Mouse (Mus musculus): ENCODE results near the gene Gm12216. TPM values are rescaled to one million over a fixed set of nuclear protein-coding genes. Genes with fewer than 3 reads are reported as not detected.

Gene Gm12216
- polyA plus RNA-seq, 1 experiment, result 1.6 TPM

GRCm38 (mm10) chr11:53755011-53755595 is 104.0 kb downstream of the Gm12216 start:
- no peak overlapping the region for H3ac ChIP-seq (ENCODE audit: control insufficient read depth, insufficient read length)
- no peaks in the 10 kb centered on the region for H3K27me3 ChIP-seq (ENCODE audit: control insufficient read depth, insufficient read depth, insufficient read length)
- H3K4me2 ChIP-seq (ENCODE audit: low read depth), result no peak overlapping the region
- no peaks in the 10 kb centered on the region for H3K79me2 ChIP-seq (ENCODE audit: control insufficient read depth, insufficient read depth)
- no peak overlapping the region for H3K4me3 ChIP-seq
- TF ChIP-seq SRF (IDR thresholded peaks at IDR 0.05; ENCODE audit: control insufficient read depth, insufficient read length, low read depth), result no peak
- TF ChIP-seq E2F4 (IDR thresholded peaks at IDR 0.05; ENCODE audit: insufficient read depth), result no peak
- TF ChIP-seq REST (IDR thresholded peaks at IDR 0.05; ENCODE audit: insufficient read depth, insufficient read length), result no peak
- TF ChIP-seq TCF3 (IDR thresholded peaks at IDR 0.05; ENCODE audit: insufficient read length, low read depth), result no peak
- TF ChIP-seq TCF12 (IDR thresholded peaks at IDR 0.05; ENCODE audit: insufficient read depth, poor library complexity, severe bottlenecking), result no peak
- no peak for TF ChIP-seq MYOD1 (IDR thresholded peaks at IDR 0.05; ENCODE audit: control insufficient read depth in 1 of 3, insufficient read length in 2 of 3, low read depth in 2 of 3)
- no peak for TF ChIP-seq MYOG (IDR thresholded peaks at IDR 0.05; ENCODE audit: control insufficient read depth in 1 of 3, insufficient read depth in 1 of 3, insufficient read length in 2 of 3, low read depth in 2 of 3)
- TF ChIP-seq CEBPB (IDR thresholded peaks at IDR 0.05; ENCODE audit: insufficient read depth, poor library complexity, severe bottlenecking), result no peak
- no peak for TF ChIP-seq POLR2AphosphoS2 (IDR thresholded peaks at IDR 0.05; ENCODE audit: insufficient read length, low read depth)
- no peak for TF ChIP-seq MAX (IDR thresholded peaks at IDR 0.05; ENCODE audit: low read depth)
- no peak for TF ChIP-seq POLR2A (IDR thresholded peaks at IDR 0.05; ENCODE audit: insufficient read length, low read depth)
- no peak for TF ChIP-seq USF1 (IDR thresholded peaks at IDR 0.05; ENCODE audit: low read depth)
- H3K36me3 ChIP-seq (ENCODE audit: control insufficient read depth, insufficient read depth), result no peaks in the 10 kb centered on the region

DNA sequence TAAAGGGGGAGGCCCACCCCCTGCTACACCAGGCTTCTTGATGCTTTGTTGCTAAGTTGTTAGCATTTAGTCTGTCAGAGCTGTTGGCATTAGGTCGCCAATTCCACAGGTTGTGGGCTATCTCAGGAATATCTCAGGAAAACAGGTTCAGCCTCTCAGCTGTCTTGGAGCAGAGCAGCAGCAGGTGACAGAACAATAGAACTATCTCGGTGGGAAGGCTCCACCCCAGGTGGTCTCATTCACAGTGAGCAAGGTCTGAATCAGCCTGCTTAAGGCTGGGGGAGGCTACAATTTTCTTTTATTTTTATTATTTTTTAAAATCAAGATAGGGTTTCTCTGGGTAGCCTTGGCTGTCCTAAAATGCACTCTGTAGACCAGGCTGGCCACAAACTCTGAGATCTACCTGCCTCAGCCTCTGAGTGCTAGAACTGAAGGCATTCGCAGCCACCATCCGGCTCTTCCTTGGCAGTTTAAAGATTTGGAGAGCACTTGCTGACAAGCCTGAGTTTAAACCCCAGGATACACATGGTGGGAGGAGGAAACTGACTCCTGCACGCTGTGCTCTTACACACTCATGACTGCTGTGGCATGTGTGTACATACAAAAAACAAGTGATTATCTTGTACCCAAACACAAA is 109.2 kb downstream of the Gm12216 start:
- Histone ChIP-seq H3K4me3 (no peak overlapping the region), H3K79me2 (ENCODE audit: control insufficient read depth, insufficient read depth) (no peaks in the 10 kb centered on the region), H3K4me2 (ENCODE audit: low read depth) (no peak overlapping the region), H3K27me3 (ENCODE audit: control insufficient read depth, insufficient read depth, insufficient read length) (no peaks in the 10 kb centered on the region), H3K36me3 (ENCODE audit: control insufficient read depth, insufficient read depth) (no peaks in the 10 kb centered on the region), H3ac (ENCODE audit: control insufficient read depth, insufficient read length) (no peak overlapping the region)
- TF ChIP-seq MYOD1 (IDR thresholded peaks at IDR 0.05; ENCODE audit: control insufficient read depth in 1 of 3, insufficient read length in 2 of 3, low read depth in 2 of 3) (no peak), MYOG (IDR thresholded peaks at IDR 0.05; ENCODE audit: control insufficient read depth in 1 of 3, insufficient read depth in 1 of 3, insufficient read length in 2 of 3, low read depth in 2 of 3) (no peak), REST (IDR thresholded peaks at IDR 0.05; ENCODE audit: insufficient read depth, insufficient read length) (no peak), CEBPB (IDR thresholded peaks at IDR 0.05; ENCODE audit: insufficient read depth, poor library complexity, severe bottlenecking) (no peak)

DNA sequence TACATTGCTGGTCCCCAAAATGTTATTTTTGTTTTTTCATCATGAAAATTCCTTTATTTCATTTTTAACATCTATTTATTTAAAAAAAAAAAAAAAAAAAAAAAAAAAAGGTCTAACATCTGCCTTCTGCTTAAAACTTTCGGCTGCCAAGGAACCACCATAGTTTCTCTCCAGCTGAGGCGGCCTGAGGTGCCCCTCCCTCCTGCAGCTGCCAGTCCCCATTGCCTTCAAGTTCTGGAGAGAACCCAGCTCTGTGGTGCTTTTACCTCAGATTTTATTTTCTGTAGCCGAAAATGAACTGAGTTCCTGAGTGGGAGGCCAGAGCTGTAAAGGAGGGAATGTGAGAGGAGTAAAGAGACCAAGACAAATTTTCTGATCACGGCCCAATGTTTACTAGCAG is 109.8 kb downstream of the Gm12216 start:
- Histone ChIP-seq H3K79me2 (ENCODE audit: control insufficient read depth, insufficient read depth) (no peaks in the 10 kb centered on the region), H3K36me3 (ENCODE audit: control insufficient read depth, insufficient read depth) (no peaks in the 10 kb centered on the region), H3K4me3 (no peak overlapping the region), H3K27me3 (ENCODE audit: control insufficient read depth, insufficient read depth, insufficient read length) (no peaks in the 10 kb centered on the region), H3ac (ENCODE audit: control insufficient read depth, insufficient read length) (no peak overlapping the region), H3K4me2 (ENCODE audit: low read depth) (no peak overlapping the region)
- TF ChIP-seq POLR2A (IDR thresholded peaks at IDR 0.05; ENCODE audit: insufficient read length, low read depth) (no peak), MYOG (IDR thresholded peaks at IDR 0.05; ENCODE audit: control insufficient read depth in 1 of 3, insufficient read depth in 1 of 3, insufficient read length in 2 of 3, low read depth in 2 of 3) (no peak), TCF12 (IDR thresholded peaks at IDR 0.05; ENCODE audit: insufficient read depth, poor library complexity, severe bottlenecking) (no peak), POLR2AphosphoS2 (IDR thresholded peaks at IDR 0.05; ENCODE audit: insufficient read length, low read depth) (no peak), USF1 (IDR thresholded peaks at IDR 0.05; ENCODE audit: low read depth) (no peak), MYOD1 (IDR thresholded peaks at IDR 0.05; ENCODE audit: control insufficient read depth in 1 of 3, insufficient read length in 2 of 3, low read depth in 2 of 3) (no peak), TCF3 (IDR thresholded peaks at IDR 0.05; ENCODE audit: insufficient read length, low read depth) (no peak), E2F4 (IDR thresholded peaks at IDR 0.05; ENCODE audit: insufficient read depth) (no peak), SRF (IDR thresholded peaks at IDR 0.05; ENCODE audit: control insufficient read depth, insufficient read length, low read depth) (no peak), MAX (IDR thresholded peaks at IDR 0.05; ENCODE audit: low read depth) (no peak), CEBPB (IDR thresholded peaks at IDR 0.05; ENCODE audit: insufficient read depth, poor library complexity, severe bottlenecking) (no peak), REST (IDR thresholded peaks at IDR 0.05; ENCODE audit: insufficient read depth, insufficient read length) (no peak)

- TF ChIP-seq POLR2AphosphoS2 (IDR thresholded peaks at IDR 0.05; ENCODE audit: insufficient read length, low read depth) (no peak), CEBPB (IDR thresholded peaks at IDR 0.05; ENCODE audit: insufficient read depth, poor library complexity, severe bottlenecking) (no peak), USF1 (IDR thresholded peaks at IDR 0.05; ENCODE audit: low read depth) (no peak), MAX (IDR thresholded peaks at IDR 0.05; ENCODE audit: low read depth) (no peak), E2F4 (IDR thresholded peaks at IDR 0.05; ENCODE audit: insufficient read depth) (no peak), REST (IDR thresholded peaks at IDR 0.05; ENCODE audit: insufficient read depth, insufficient read length) (no peak), POLR2A (IDR thresholded peaks at IDR 0.05; ENCODE audit: insufficient read length, low read depth) (no peak), MYOD1 (IDR thresholded peaks at IDR 0.05; ENCODE audit: control insufficient read depth in 1 of 3, insufficient read length in 2 of 3, low read depth in 2 of 3) (no peak), TCF12 (IDR thresholded peaks at IDR 0.05; ENCODE audit: insufficient read depth, poor library complexity, severe bottlenecking) (no peak), MYOG (IDR thresholded peaks at IDR 0.05; ENCODE audit: control insufficient read depth in 1 of 3, insufficient read depth in 1 of 3, insufficient read length in 2 of 3, low read depth in 2 of 3) (no peak), TCF3 (IDR thresholded peaks at IDR 0.05; ENCODE audit: insufficient read length, low read depth) (no peak), SRF (IDR thresholded peaks at IDR 0.05; ENCODE audit: control insufficient read depth, insufficient read length, low read depth) (no peak)
- Histone ChIP-seq H3K36me3 (ENCODE audit: control insufficient read depth, insufficient read depth) (no peaks in the 10 kb centered on the region), H3K79me2 (ENCODE audit: control insufficient read depth, insufficient read depth) (no peaks in the 10 kb centered on the region), H3K27me3 (ENCODE audit: control insufficient read depth, insufficient read depth, insufficient read length) (no peaks in the 10 kb centered on the region), H3K4me2 (ENCODE audit: low read depth) (no peak overlapping the region), H3ac (ENCODE audit: control insufficient read depth, insufficient read length) (no peak overlapping the region), H3K4me3 (no peak overlapping the region)
These were observed 110.4 kb downstream of the Gm12216 start for GRCm38 (mm10) chr11:53748614-53749013.

Measured in myocyte (in vitro differentiated cells).